ENCODE assay signal across 15 mouse cellular contexts in the genomic region with DNA sequence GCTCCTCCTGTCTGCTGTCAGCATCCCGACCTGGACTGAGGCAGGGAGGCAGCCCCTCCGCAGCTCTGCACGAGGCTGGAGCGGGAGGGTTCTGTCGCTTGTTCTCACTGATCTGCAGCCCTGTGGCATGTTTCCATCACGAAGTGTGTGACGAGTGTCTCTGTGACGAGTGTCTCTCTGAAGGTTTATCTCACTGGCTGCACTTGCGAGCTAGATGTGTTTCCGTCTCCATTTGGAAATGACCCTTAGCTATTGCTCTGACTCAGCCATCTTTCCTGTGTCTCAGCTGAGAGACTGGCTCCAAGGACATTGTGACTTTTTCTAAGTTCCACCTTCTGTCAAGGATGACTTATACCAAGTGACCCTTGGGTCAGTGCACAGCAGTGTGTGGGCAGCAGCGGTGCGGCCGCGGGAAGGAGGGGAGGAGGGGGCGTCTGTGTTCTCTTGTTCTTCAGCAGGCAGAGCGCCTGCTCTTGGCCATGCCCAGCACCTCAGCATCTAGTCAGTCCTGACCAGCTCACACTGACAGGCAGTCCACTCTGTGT. TPM values are rescaled to one million over a fixed set of nuclear protein-coding genes. Genes with fewer than 3 reads are reported as not detected.
"Had no signal": no experiment of that assay in that cellular context is flagged by ENCODE, and none has a peak within 500 bp of the region (broad histone marks: within the 10 kb centered on the region; RNA-seq: fewer than 3 reads in every experiment).

No protein-coding gene starts in this region.

- ATAC-seq: midbrain, embryonic 16.5 days had no signal

- DNase-seq: kidney, postnatal 14 days; left cerebral cortex, postnatal 4 days; lung, adult 18-20 months; right cerebral cortex, postnatal 14 days; thymus, adult 2 months; thymus, postnatal 36 days had no signal

- H3K9me3 ChIP-seq: limb, embryonic 13.5 days; midbrain, embryonic 12.5 days; neural tube, embryonic 13.5 days; stomach, embryonic 15.5 days had no signal

- H3K4me3 ChIP-seq: limb, embryonic 13.5 days; midbrain, embryonic 12.5 days; neural tube, embryonic 13.5 days; stomach, embryonic 15.5 days had no signal

- H3K27me3 ChIP-seq: limb, embryonic 13.5 days; midbrain, embryonic 12.5 days; neural tube, embryonic 13.5 days; stomach, embryonic 15.5 days had no signal

- H3K27ac ChIP-seq: limb, embryonic 13.5 days; liver, embryonic 14.5 days; midbrain, embryonic 12.5 days; neural tube, embryonic 13.5 days; stomach, embryonic 15.5 days had no signal

- H3K9ac ChIP-seq: limb, embryonic 13.5 days; liver, embryonic 14.5 days; midbrain, embryonic 12.5 days; neural tube, embryonic 13.5 days; stomach, embryonic 15.5 days had no signal

- H3K4me2 ChIP-seq: limb, embryonic 13.5 days; midbrain, embryonic 12.5 days; neural tube, embryonic 13.5 days; stomach, embryonic 15.5 days had no signal

- H3K4me1 ChIP-seq: midbrain, embryonic 12.5 days; stomach, embryonic 15.5 days had no signal

RNA-seq across cellular contexts. Expression of a gene that starts 15.1 kb away (rescaled TPM):
- total RNA-seq: liver, adult 2 months; megakaryocyte-erythroid progenitor cell, adult 5-6 weeks had no signal
- polyA plus RNA-seq: liver, adult 2 months; liver, embryonic 14.5 days; spleen, adult 2 months had no signal
